Mouse (Mus musculus) gastrocnemius, adult 2 months (tissue): ENCODE measurements at regions not wholly inside any gene's neighbourhood (a gene's known extent, or its start where the extent isn't known, plus 50 kb on each side); places are given as distances from the start of the nearest gene placed in this dataset.

Source experiments
- DNase-seq: peaks from one replicate; pipeline ENCODE4 v3.0.0; 2022
- H3K27ac ChIP-seq: fragments of 200-600 bp; 2 replicates; pipeline ENCODE4 v1.8.1; 2022; ENCODE audit warnings: mild to moderate bottlenecking
- H3K4me3 ChIP-seq: fragments of 200-600 bp; 2 replicates; pipeline ENCODE4 v1.8.1; 2022; ENCODE audit warnings: mild to moderate bottlenecking, moderate library complexity
- CTCF ChIP-seq: fragments of 200-600 bp; IDR thresholded peaks from 2 replicates; pipeline ENCODE4 v1.8.1; 2022; ENCODE audit warnings: antibody characterized with exemption, mild to moderate bottlenecking, moderate library complexity
- intact Hi-C: fragments of 180-260 bp; cut with DNase I; formaldehyde crosslinking; loops from one replicate; pipeline ENCODE4 v1.15.1; 2025

GRCm38 (mm10) chr8:88451658-88452500 is 69.3 kb upstream of the Nkd1 start:
- H3K27ac ChIP-seq, result no peak overlapping the region
- intact Hi-C loops, result no loop called here
- no peak overlapping the region for H3K4me3 ChIP-seq
- TF ChIP-seq CTCF, result no peak; the same call in 1 of the 2 replicates
- DNase-seq, result no peak

DNA sequence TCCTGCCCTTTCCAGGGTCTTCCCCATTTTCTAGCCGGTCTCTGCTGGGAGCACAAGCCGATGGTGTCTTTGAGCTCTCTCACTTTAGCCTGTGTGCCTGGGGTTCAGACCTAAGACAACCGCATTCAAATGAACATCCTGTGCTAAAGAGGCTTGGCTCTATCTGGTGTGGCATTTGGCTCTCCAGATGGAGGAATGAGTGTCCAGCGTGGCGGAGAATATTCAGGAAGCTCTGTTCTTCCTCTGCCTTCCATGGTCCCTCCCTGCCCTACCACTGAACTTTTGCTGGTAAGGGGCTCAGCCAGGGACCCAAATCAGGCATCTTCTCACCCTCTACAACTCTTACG is 68.7 kb upstream of the Nkd1 start:
- no peak for DNase-seq
- intact Hi-C loops, result no loop called here
- TF ChIP-seq CTCF, result no peak
- H3K27ac ChIP-seq, result no peak overlapping the region
- H3K4me3 ChIP-seq, result no peak overlapping the region

GRCm38 (mm10) chr8:88454048-88454696 is 67.0 kb upstream of the Nkd1 start:
- intact Hi-C loops, result no loop called here
- TF ChIP-seq CTCF, result no peak
- H3K27ac ChIP-seq, result peak overlapping the region; percentile 24; the same call in 1 of the 2 replicates
- peak; percentile 70 for DNase-seq
- H3K4me3 ChIP-seq, result peak overlapping the region; percentile 75

- no peak for DNase-seq
- H3K27ac ChIP-seq, result no peak overlapping the region
- H3K4me3 ChIP-seq, result peak overlapping the region; percentile 75
- intact Hi-C loops, result no loop called here
- TF ChIP-seq CTCF, result no peak
Observed at GRCm38 (mm10) chr8:88454906-88455305, 66.2 kb upstream of the Nkd1 start.

DNA sequence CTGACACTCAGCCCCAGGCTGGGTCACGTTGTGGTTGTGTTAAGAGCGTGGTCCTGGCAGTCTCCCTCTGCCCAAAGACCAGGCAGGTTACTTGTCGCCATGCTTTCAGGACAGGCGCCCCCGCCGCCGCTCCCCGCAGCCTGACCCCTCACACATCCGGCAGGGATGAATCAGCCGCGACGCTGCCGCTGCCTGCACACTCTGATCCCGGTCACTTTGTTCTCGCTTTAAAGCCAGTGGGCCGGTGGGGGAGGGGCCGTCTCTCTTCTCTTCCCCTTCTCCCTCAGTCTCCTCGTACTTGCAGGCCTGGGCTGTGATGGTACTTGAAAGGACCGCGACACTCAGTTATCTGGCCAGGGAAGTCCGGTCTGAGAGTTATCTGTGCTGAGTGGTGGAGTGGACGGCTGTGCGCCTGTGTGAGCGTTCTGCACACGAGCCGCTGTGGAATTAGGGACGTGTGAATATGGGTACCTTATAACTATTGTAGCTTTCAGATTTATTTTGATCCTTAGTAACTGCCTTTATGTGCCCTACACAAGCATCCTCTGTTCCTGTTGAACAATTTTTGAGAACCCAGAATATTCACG is 65.6 kb upstream of the Nkd1 start:
- H3K27ac ChIP-seq, result no peak overlapping the region
- no peak for TF ChIP-seq CTCF
- no peak overlapping the region for H3K4me3 ChIP-seq
- DNase-seq, result no peak
- intact Hi-C loops, result no loop called here

DNA sequence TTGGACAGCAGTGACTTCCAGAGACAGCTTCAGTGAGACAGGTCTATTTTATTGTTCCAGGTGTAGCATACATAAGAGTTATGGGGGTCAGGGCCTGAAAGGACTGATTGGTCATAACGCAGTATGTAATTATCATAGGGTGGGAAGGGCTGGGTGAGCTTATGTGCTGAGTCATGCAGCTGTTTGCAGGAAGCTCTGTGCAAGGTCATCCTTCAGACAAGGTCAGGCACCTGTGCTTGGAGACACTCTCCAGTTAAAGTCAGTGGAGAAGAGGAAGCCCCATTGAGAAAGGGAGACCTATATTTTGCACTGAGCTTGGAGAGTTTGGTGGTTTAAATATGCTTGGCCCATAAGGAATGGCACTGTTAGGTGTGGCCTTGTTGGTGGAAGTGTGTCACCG is 62.0 kb upstream of the Nkd1 start:
- no peak for DNase-seq
- TF ChIP-seq CTCF, result no peak
- no peak overlapping the region for H3K27ac ChIP-seq
- intact Hi-C loops, result no loop called here
- H3K4me3 ChIP-seq, result no peak overlapping the region

DNA sequence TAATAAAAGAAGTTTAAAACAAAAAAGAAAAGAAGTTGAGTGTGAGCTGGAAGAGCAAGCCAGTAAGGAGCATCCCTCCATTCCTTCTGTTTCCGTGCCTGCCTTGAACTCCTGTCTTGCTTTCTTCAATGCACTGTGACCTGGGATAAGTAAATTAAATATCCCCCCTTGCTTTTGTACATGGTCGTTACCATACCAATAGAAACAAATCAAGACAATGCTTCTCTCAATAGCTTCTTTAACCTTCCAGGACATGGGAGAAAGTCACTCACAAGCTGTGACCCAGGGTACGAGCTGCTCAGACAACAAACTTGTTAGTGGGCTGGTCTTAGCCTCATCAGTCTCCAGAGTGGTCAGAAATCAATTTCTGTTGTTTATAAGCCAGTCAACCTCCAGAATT is 53.4 kb upstream of the Nkd1 start:
- intact Hi-C loops, result no loop called here
- Histone ChIP-seq H3K27ac (no peak overlapping the region), H3K4me3 (no peak overlapping the region)
- TF ChIP-seq CTCF, result no peak
- DNase-seq, result no peak

DNA sequence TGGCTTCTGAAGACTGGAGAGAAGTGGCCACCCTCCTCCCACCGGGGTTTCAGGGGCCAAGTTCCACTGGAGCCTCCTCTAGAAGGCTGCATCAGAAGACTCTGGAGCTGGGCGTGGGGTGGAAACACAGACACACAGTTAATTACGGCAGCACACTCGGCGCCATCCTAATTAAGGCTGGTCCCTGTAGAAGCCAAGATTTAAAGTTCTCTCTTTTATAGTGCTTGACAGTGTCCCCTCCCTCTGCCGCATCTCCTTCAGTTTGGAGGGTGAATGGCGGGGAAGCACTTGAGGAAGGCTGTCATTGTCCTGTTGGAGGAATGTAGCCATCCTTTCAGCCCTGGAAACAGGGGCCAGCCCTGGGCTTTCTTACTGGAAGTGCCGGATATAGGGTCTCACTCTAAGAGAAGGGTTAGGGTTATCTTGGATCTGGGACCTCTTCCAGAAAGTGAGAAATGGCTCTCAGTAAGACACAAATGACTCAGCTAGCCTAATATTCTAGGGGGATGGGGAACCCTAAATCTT is 50.2 kb upstream of the Nkd1 start:
- no peak for TF ChIP-seq CTCF
- DNase-seq, result no peak
- no peak overlapping the region for H3K4me3 ChIP-seq
- intact Hi-C loops, result no loop called here
- no peak overlapping the region for H3K27ac ChIP-seq
